Mouse (Mus musculus) CH12.LX (cell line): ENCODE measurements around the gene Sept9. TPM values are rescaled to one million over a fixed set of nuclear protein-coding genes. Genes with fewer than 3 reads are reported as not detected.

ENCODE experiments used
- DNase-seq: peaks from one replicate; pipeline ENCODE4 v3.0.0-alpha.2; 2013; ENCODE audit errors: extremely low read depth
- H3K27ac ChIP-seq: 2 replicates; pipeline ENCODE4 v1.5.1; 2012; ENCODE audit warnings: low read depth, mild to moderate bottlenecking, control low read depth, moderate library complexity; ENCODE audit not compliant: insufficient read depth
- H3K27me3 ChIP-seq: replicated peaks from 2 replicates; pipeline ENCODE3; 2012; ENCODE audit warnings: inconsistent platforms
- H3K36me3 ChIP-seq, 2 experiments: replicated peaks in 1 of 2; 2 replicates each; pipeline versions ENCODE3 to v1.6.1; 2012; ENCODE audit warnings: inconsistent platforms in 1 of 2, low read length in 1 of 2, mild to moderate bottlenecking in 1 of 2, mixed read lengths in 1 of 2, moderate library complexity in 1 of 2; ENCODE audit not compliant: control insufficient read depth in 1 of 2, insufficient read depth in 1 of 2
- H3K4me1 ChIP-seq, 2 experiments: 2 replicates each; pipeline ENCODE4 v1.6.1; 2012; ENCODE audit warnings: inconsistent platforms in 1 of 2, moderate library complexity in 1 of 2; ENCODE audit not compliant: insufficient read depth in 2 of 2, control insufficient read depth in 1 of 2
- H3K4me2 ChIP-seq: 2 replicates; pipeline ENCODE4 v1.6.1; 2012; ENCODE audit warnings: low read depth, mild to moderate bottlenecking, control low read depth; ENCODE audit not compliant: poor library complexity, insufficient read depth, severe bottlenecking
- H3K4me3 ChIP-seq, 3 experiments: fragments of 150-350 bp in 1 of 3; sonication (generic) in 1 of 3; replicated peaks in 1 of 3; 2 replicates each; pipeline versions ENCODE3 to v1.5.1; 2011 to 2012; ENCODE audit warnings: low read depth in 2 of 3, low read length in 2 of 3, mild to moderate bottlenecking in 2 of 3, moderate library complexity in 2 of 3, control low read depth in 1 of 3, improper control_type of control experiment in 1 of 3, inconsistent platforms in 1 of 3, mixed read lengths in 1 of 3; ENCODE audit not compliant: poor library complexity in 1 of 3
- H3K79me2 ChIP-seq: replicated peaks from 2 replicates; pipeline ENCODE4 v1.6.1; 2012; ENCODE audit warnings: mild to moderate bottlenecking, moderate library complexity; ENCODE audit not compliant: control insufficient read depth, poor library complexity, insufficient read depth, severe bottlenecking; ENCODE audit errors: extremely low read depth
- H3K9ac ChIP-seq: 2 replicates; pipeline ENCODE4 v1.6.1; 2012; ENCODE audit warnings: low read depth, mild to moderate bottlenecking, control low read depth, moderate library complexity; ENCODE audit not compliant: insufficient read depth
- H3K9me3 ChIP-seq: replicated peaks from 2 replicates; pipeline ENCODE3; 2012; ENCODE audit warnings: low read length, inconsistent platforms, mixed read lengths
- BHLHE40 ChIP-seq: IDR thresholded peaks from 2 replicates; pipeline ENCODE4 v1.6.1; 2011; ENCODE audit warnings: mild to moderate bottlenecking, low read depth, low read length, improper control_type of control experiment
- CHD2 ChIP-seq: IDR thresholded peaks from 2 replicates; pipeline ENCODE4 v1.6.1; 2011; ENCODE audit warnings: low read length, improper control_type of control experiment
- CTCF ChIP-seq, 2 experiments: IDR thresholded peaks in 1 of 2; conservative IDR thresholded peaks in 1 of 2; 2 replicates each; pipeline ENCODE4 v1.5.1; 2011 to 2012; ENCODE audit warnings: low read depth in 2 of 2, low read length in 2 of 2, improper control_type of control experiment in 1 of 2, inconsistent platforms in 1 of 2, mild to moderate bottlenecking in 1 of 2, moderate library complexity in 1 of 2
- ELF1 ChIP-seq: IDR thresholded peaks from 2 replicates; pipeline ENCODE4 v1.6.1; 2014; ENCODE audit warnings: low read depth, mild to moderate bottlenecking, inconsistent platforms, low read length, improper control_type of control experiment
- EP300 ChIP-seq: IDR thresholded peaks from 2 replicates; pipeline ENCODE4 v1.6.1; 2011; ENCODE audit warnings: low read length, improper control_type of control experiment
- ETS1 ChIP-seq: conservative IDR thresholded peaks from 2 replicates; pipeline ENCODE4 v1.6.1; 2012; ENCODE audit warnings: low read depth, mild to moderate bottlenecking, inconsistent platforms, low read length, improper control_type of control experiment, moderate library complexity
- GABPA ChIP-seq: IDR thresholded peaks from 2 replicates; pipeline ENCODE4 v1.6.1; 2012; ENCODE audit warnings: low read depth, low read length, improper control_type of control experiment, inconsistent platforms; ENCODE audit not compliant: insufficient replicate concordance
- HCFC1 ChIP-seq: IDR thresholded peaks from 2 replicates; pipeline ENCODE4 v1.6.1; 2012; ENCODE audit warnings: low read depth, mild to moderate bottlenecking, inconsistent platforms, low read length, improper control_type of control experiment
- IRF4 ChIP-seq: IDR thresholded peaks from 2 replicates; pipeline ENCODE4 v1.6.1; 2014; ENCODE audit warnings: low read depth, mild to moderate bottlenecking, inconsistent platforms, low read length, improper control_type of control experiment
- JUND ChIP-seq: conservative IDR thresholded peaks from 2 replicates; pipeline ENCODE4 v1.6.1; 2011; ENCODE audit warnings: low read depth, low read length, improper control_type of control experiment
- KAT2A ChIP-seq: IDR thresholded peaks from 2 replicates; pipeline ENCODE4 v1.6.1; 2012; ENCODE audit warnings: low read length, improper control_type of control experiment, inconsistent platforms; ENCODE audit not compliant: insufficient replicate concordance
- MAFK ChIP-seq: IDR thresholded peaks from 2 replicates; pipeline ENCODE4 v1.6.1; 2011; ENCODE audit warnings: low read length, improper control_type of control experiment; ENCODE audit not compliant: insufficient replicate concordance
- MEF2A ChIP-seq: IDR thresholded peaks from 2 replicates; pipeline ENCODE4 v1.6.1; 2014; ENCODE audit warnings: low read depth, mild to moderate bottlenecking, inconsistent platforms, low read length, improper control_type of control experiment, borderline replicate concordance
- NELFE ChIP-seq: IDR thresholded peaks from 2 replicates; pipeline ENCODE4 v1.6.1; 2011; ENCODE audit warnings: low read depth, low read length, improper control_type of control experiment
- NRF1 ChIP-seq: IDR thresholded peaks from 2 replicates; pipeline ENCODE4 v1.6.1; 2014; ENCODE audit warnings: low read depth, mild to moderate bottlenecking, inconsistent platforms, low read length, improper control_type of control experiment, moderate library complexity
- PAX5 ChIP-seq: IDR thresholded peaks from 2 replicates; pipeline ENCODE4 v1.6.1; 2012; ENCODE audit warnings: low read length, inconsistent platforms, mixed read lengths
- POLR2A ChIP-seq: IDR thresholded peaks from 2 replicates; pipeline ENCODE4 v1.6.1; 2011; ENCODE audit warnings: low read depth, mild to moderate bottlenecking, improper control_type of control experiment, low read length
- POLR2AphosphoS2 ChIP-seq: IDR thresholded peaks from 2 replicates; pipeline ENCODE4 v1.6.1; 2011; ENCODE audit warnings: low read depth, low read length, improper control_type of control experiment
- RAD21 ChIP-seq: IDR thresholded peaks from 2 replicates; pipeline ENCODE4 v1.6.1; 2011; ENCODE audit warnings: low read depth, mild to moderate bottlenecking, low read length, improper control_type of control experiment, moderate library complexity
- SIN3A ChIP-seq: IDR thresholded peaks from 2 replicates; pipeline ENCODE4 v1.6.1; 2012; ENCODE audit warnings: low read length, improper control_type of control experiment, inconsistent platforms
- SMC3 ChIP-seq: IDR thresholded peaks from 2 replicates; pipeline ENCODE4 v1.6.1; 2011; ENCODE audit warnings: low read depth, low read length, improper control_type of control experiment
- TBP ChIP-seq: conservative IDR thresholded peaks from 2 replicates; pipeline ENCODE4 v1.6.1; 2011; ENCODE audit warnings: low read depth, low read length, improper control_type of control experiment
- TCF12 ChIP-seq: IDR thresholded peaks from 2 replicates; pipeline ENCODE4 v1.6.1; 2014; ENCODE audit warnings: low read depth, mild to moderate bottlenecking, inconsistent platforms, low read length, improper control_type of control experiment
- UBTF ChIP-seq: IDR thresholded peaks from 2 replicates; pipeline ENCODE4 v1.6.1; 2012; ENCODE audit warnings: low read depth, mild to moderate bottlenecking, inconsistent platforms, low read length, improper control_type of control experiment, moderate library complexity
- USF1 ChIP-seq: IDR thresholded peaks from 2 replicates; pipeline ENCODE4 v1.6.1; 2014; ENCODE audit warnings: low read depth, mild to moderate bottlenecking, inconsistent platforms, low read length, improper control_type of control experiment
- ZC3H11A ChIP-seq: IDR thresholded peaks from 2 replicates; pipeline ENCODE4 v1.6.1; 2012; ENCODE audit warnings: low read depth, mild to moderate bottlenecking, inconsistent platforms, low read length, improper control_type of control experiment
- ZKSCAN1 ChIP-seq: IDR thresholded peaks from 2 replicates; pipeline ENCODE4 v1.6.1; 2012; ENCODE audit warnings: low read depth, inconsistent platforms, low read length, improper control_type of control experiment, borderline replicate concordance
- dilution Hi-C: fragments of 300-500 bp; cut with MboI; formaldehyde crosslinking; loops from 2 replicates; pipeline ENCODE4 v1.14.3; 2020; ENCODE audit warnings: low sequenced_read_pairs; ENCODE audit not compliant: extremely low pct_unique_long_range_greater_than_20kb, extremely low pct_ligation_motif_present
- in situ Hi-C: fragments of 300-500 bp; cut with MboI; formaldehyde crosslinking; loops from 3 replicates; pipeline ENCODE4 v1.14.3; 2019; ENCODE audit warnings: low sequenced_read_pairs, low pct_ligation_motif_present, low pct_unique_long_range_greater_than_20kb, mixed read lengths
- polyA plus RNA-seq: library from polyadenylated mRNA; unstranded; fragments of >175 nt; gene quantifications from 2 replicates; pipeline ENCODE4 v1.2.1, GENCODE M21; 2012; ENCODE audit warnings: low read depth; ENCODE audit not compliant: insufficient read length
- total RNA-seq, 2 experiments: library from RNA; depleted of rRNA; stranded (reverse); fragments of 300-350 nt in 1 of 2; fragments of >200 nt in 1 of 2; gene quantifications; 2 replicates each; pipeline ENCODE4 v1.2.3; 2012 to 2014

The Sept9 gene
- total and polyA plus RNA-seq, 3 experiments = 47.6 to 128 (median 110) TPM

- Histone ChIP-seq H3K27me3 (no peaks in the 10 kb centered on the region), H3K4me1 (peaks cover 40 to 67% of the 10 kb centered on the region in 2 experiments), H3K4me3 (no peak overlapping the region), H3K27ac (no peak overlapping the region), H3K36me3 (peaks cover 17 to 56% of the 10 kb centered on the region in 2 experiments), H3K9ac (no peak overlapping the region), H3K79me2 (peaks cover 35% of the 10 kb centered on the region), H3K9me3 (no peaks in the 10 kb centered on the region), H3K4me2 (no peak overlapping the region)
- no peak for DNase-seq
- no peak for TF ChIP-seq BHLHE40
- TF ChIP-seq EP300 = no peak
- TF ChIP-seq ELF1 = no peak
- TF ChIP-seq CHD2 = no peak
- TF ChIP-seq HCFC1 = no peak
- TF ChIP-seq IRF4 = no peak
- TF ChIP-seq ZC3H11A = no peak
- no peak for TF ChIP-seq CTCF (conservative IDR thresholded peaks at IDR 0.05 in 1 of 2, IDR thresholded peaks at IDR 0.05 in 1 of 2; ENCODE audit: low read depth in 2 of 2, low read length in 2 of 2)
- peak; percentile 20; the same call in 1 of the 2 replicates for TF ChIP-seq ETS1
- TF ChIP-seq RAD21 = no peak
- TF ChIP-seq NELFE = no peak
- no peak for TF ChIP-seq POLR2AphosphoS2
- no peak for TF ChIP-seq ZKSCAN1
- TF ChIP-seq GABPA = no peak
- TF ChIP-seq TCF12 = peak; percentile 38; the same call in 1 of the 2 replicates
- TF ChIP-seq SIN3A = peak; percentile 67; the same call in 1 of the 2 replicates
- in situ Hi-C loops = no loop called here
- dilution Hi-C loops = no loop called here
Measured at GRCm38 (mm10) chr11:117274973-117275372, 75.5 kb downstream of the Sept9 start.

- peaks cover 38 to 61% of the 10 kb centered on the region in 2 experiments for H3K4me1 ChIP-seq
- peaks cover 32% of the 10 kb centered on the region for H3K79me2 ChIP-seq
- dilution Hi-C loops (no loop called here), in situ Hi-C loops (no loop called here)
- no peak for DNase-seq
- H3K36me3 ChIP-seq = peaks cover 17 to 54% of the 10 kb centered on the region in 2 experiments
- no peak overlapping the region for H3K27ac ChIP-seq
- no peaks in the 10 kb centered on the region for H3K9me3 ChIP-seq
- no peak for TF ChIP-seq NRF1
- TF ChIP-seq NELFE = no peak
- TF ChIP-seq RAD21 = no peak
- TF ChIP-seq ZC3H11A = no peak
- TF ChIP-seq ELF1 = no peak
- TF ChIP-seq MEF2A = no peak
- no peak for TF ChIP-seq JUND
- no peak for TF ChIP-seq USF1
- TF ChIP-seq KAT2A = no peak
- no peak for TF ChIP-seq TCF12
- TF ChIP-seq MAFK = no peak
- no peak for TF ChIP-seq PAX5
- TF ChIP-seq UBTF = no peak
- TF ChIP-seq POLR2A = no peak
- no peak for TF ChIP-seq SMC3
- no peak for TF ChIP-seq HCFC1
- TF ChIP-seq CTCF (conservative IDR thresholded peaks at IDR 0.05 in 1 of 2, IDR thresholded peaks at IDR 0.05 in 1 of 2; ENCODE audit: low read depth in 2 of 2, low read length in 2 of 2) = no peak
- no peak for TF ChIP-seq POLR2AphosphoS2
- no peak for TF ChIP-seq BHLHE40
- no peak for TF ChIP-seq TBP
- H3K4me2 ChIP-seq = no peak overlapping the region
- no peak overlapping the region for H3K4me3 ChIP-seq
- no peak overlapping the region for H3K9ac ChIP-seq
- no peaks in the 10 kb centered on the region for H3K27me3 ChIP-seq
Measured at GRCm38 (mm10) chr11:117275999-117276398, 76.5 kb downstream of the Sept9 start.
